Mouse (Mus musculus) cerebellum, adult 2 months (tissue): ENCODE data around the gene Gas6.

Source experiments
- CTCF ChIP-seq: fragments of 200-500 bp; IDR thresholded peaks from 2 replicates; pipeline ENCODE4 v1.5.1; 2011; ENCODE audit warnings: low read depth, mild to moderate bottlenecking, control low read depth, low read length, moderate library complexity, borderline replicate concordance; ENCODE audit not compliant: insufficient read depth
- POLR2A ChIP-seq: fragments of 200-500 bp; IDR thresholded peaks from 2 replicates; pipeline ENCODE4 v1.6.1; 2011; ENCODE audit warnings: low read length, control low read depth, borderline replicate concordance; ENCODE audit not compliant: insufficient read depth

DNA sequence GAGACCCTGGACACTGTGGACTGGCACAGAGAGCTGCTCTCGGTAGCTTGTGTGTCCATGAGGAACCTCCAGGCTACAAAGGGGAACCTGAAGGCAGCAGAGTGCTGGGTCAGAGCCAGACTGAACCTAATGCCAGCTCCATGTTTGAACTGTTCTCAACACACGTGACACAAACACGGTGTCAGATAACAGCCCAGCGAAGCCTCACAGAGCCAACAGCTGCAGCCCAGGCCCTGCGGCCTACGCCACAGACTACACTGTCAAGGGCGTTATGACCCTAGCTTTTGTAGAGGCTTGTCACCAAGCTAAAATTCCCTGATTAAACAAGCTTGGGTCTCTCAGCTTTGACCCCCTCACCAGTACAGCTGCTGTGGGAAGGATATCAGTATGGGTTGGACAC, 22.0 kb downstream of the Gas6 start:
- TF ChIP-seq CTCF (no peak), POLR2A (no peak)
